Mouse (Mus musculus): ENCODE data around the gene Tubg2.

GRCm38 (mm10) chr11:101178061-101179058, 22.7 kb downstream of the Tubg2 start:
- TF ChIP-seq CHD2 (IDR thresholded peaks at IDR 0.05; ENCODE audit: low read depth, low read length): no peak
- TF ChIP-seq ZNF384 (IDR thresholded peaks at IDR 0.05; ENCODE audit: low read depth, low read length): no peak

Measured in ES-E14 (cell line).